Mouse (Mus musculus): ENCODE measurements around the gene Zdhhc9.

Zdhhc9 gene

DNA sequence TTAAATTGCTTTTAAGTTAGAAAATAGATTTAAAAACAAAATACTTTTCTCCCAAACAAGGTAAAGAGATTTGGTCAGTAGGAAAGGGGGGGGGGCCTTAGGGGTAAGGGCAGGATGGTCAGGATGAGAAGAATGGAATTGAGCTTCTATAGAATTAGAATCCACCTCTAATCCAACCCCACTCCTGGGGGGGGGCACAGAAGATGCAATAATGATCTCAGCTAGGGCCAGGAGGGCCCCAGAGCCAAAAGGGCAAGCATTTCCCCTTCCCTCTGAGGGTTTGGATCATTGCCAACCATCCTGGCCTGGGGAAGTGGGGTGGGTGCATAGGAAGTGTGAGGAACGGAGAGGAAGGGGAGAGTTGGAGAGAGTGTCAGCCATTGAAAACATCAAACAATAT is 38.3 kb downstream of the Zdhhc9 start:
- no peak for DNase-seq

DNA sequence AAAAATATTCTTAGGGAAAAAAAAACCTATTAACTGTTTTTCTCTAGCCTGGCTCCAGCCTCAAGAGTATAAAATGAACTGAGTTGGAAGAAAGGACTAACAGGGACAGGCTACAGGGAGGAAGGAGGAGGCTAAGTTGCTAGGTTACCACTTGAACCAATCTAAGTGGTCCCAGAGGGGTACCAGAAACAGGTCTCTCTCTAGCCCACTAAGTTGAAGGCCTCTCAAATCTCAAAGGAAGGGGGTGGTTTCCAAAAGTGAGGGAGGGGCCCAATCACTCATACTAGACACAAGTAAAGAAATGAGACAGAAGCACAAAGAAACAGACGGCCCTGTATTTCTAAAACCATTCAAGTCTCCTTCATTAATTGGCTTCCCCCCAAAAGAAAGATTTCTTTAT is 38.8 kb downstream of the Zdhhc9 start:
- no peak for DNase-seq

DNA sequence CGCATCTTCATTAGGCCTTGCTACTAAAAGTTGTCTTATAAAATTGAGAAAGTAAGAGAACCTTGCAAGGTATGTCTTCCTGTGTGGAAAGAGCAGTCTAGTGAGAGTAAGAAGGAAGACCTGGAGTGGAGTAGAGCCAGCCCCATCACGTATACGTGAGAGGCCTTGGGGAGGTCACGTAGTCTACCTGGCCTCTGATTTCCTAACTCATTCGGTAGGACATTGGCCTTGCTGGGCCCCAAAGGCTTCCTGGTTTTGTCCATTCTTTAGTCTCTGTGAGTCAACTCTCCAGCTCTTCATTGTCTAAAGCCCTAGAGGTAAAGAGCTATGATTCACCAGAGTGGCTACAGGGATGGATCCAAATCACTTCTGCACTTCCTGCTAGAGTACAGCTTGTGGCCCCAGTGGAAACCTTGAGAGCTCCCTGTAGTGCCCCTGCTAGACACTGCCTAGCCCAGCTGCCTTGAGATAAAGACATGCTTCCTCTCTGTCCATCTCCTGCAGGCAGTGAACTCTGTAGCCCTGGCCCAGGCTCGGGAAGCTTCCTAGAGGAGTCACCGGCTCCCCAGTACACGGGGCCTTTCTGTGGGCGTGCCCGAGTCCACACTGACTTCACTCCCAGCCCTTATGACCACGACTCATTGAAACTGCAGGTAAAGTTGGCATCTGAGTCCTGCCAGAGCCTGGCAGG is 50.3 kb downstream of the Zdhhc9 start:
- DNase-seq, result no peak

DNA sequence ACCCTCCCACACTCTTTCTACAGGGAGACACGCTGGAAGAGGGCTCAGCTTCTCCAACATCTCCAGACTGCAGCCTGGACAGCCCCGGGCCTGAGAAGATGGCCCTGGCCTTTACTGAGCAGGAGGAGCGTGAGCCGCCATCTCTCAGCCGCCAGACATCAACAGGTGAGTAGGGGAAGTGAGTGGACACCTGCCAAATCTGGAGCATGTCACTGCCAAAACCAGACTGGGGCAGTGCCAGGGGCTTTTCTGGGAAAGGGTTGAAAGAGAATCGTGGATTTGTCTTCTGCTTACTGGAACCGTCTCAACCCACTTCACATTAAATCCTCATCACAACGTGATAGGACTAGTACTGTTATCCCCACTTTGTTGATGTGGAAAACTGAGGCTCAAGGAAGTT is 51.3 kb downstream of the Zdhhc9 start:
- no peak for DNase-seq

DNA sequence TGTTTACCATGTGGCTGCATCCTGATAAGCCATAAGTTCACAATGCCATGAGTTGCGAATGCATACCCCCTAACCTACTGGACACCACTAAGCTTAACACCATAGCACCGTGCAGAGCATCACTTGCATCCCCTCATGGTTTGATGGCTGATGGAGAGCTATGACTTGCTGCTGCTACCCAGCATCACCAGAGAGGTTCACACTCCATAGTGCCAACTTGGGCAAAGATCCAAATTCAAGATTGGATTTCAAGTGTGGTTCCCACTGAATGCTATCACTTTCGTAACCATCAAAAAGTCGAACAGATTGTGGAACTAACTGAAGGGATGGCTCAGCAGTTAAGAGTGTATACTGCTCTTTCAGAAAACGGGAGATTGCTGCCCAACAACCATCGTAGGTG is 53.2 kb downstream of the Zdhhc9 start:
- no peak for DNase-seq

DNA sequence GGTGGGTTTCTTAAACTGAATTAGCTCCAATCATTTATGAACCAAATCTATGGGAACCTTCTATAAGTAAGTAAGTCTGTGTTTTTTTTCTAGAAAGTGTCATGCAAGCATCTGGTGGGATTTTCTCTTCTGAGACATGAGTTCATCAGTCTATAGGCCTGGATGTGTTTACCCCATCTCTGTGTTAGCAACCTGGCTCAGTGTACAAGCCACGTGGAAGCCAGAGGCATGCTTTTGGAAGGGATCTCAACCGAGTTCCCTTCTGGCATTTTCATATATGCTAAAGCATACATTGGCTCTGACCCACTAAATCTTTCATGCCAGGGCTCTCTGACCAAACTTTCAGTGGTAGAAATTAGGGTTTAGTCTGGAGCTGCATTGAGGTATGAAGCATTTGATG is 54.7 kb downstream of the Zdhhc9 start:
- no peak for DNase-seq

DNA sequence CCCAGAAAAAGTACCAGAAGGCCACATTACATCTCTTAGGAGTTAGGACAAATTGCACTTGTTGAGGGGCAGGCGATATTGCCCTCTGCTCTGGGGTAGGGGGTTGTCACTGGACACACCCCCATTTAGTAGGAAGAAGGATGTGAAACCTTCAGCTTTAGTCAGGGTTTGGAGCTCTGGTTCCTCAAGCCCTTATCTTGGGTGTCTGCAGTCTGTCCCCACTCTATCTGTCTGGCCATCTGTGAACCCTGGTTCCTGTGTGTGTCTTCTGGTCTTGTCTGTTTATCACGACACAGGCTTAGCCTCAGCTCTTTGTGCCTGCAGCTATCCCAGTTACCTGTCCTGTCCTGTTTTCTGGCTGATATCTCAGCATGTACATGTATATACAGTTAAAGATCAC is 55.3 kb downstream of the Zdhhc9 start:
- peak; percentile 66 for DNase-seq

DNA sequence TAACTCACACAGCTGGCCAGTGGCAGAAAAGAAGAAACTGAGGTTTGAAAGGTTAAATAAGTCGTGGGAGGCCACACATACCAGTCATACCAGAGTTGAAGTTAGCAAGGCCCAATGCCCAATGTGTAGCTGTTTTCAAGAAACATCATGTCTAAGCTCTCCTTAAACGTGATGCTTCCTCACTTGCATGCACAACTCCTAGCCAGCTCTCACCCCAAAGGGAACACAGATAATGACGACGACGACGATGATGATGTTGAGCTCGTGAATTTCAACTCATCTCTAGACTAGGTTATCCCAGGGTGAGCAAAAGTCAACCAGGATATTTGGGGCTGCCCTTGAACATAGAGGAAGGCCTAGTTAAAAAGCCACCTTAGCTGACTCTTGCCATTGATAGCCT is 56.6 kb downstream of the Zdhhc9 start:
- DNase-seq, result no peak

DNA sequence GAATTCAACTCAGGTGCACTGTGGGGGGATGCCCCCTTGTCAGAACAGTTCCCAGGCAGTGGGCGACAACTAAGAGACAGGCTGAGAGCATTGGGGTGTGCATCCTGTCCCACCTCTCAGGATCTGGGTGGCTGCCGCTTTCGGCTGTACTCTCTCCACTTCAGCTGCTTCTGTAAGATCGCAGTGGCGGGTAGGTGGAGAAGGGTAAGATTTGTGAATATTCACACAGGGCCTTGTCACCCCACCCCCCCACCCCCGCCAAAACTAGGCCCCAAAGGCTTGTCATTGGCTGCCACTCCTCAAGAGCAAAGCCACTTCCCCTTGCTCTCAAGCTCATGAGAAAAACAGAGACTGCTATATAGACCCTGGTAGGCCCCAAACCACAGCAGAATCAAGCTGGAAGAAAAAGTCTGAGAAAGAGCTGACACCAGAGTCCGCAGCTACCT is 60.9 kb downstream of the Zdhhc9 start:
- no peak for DNase-seq

DNA sequence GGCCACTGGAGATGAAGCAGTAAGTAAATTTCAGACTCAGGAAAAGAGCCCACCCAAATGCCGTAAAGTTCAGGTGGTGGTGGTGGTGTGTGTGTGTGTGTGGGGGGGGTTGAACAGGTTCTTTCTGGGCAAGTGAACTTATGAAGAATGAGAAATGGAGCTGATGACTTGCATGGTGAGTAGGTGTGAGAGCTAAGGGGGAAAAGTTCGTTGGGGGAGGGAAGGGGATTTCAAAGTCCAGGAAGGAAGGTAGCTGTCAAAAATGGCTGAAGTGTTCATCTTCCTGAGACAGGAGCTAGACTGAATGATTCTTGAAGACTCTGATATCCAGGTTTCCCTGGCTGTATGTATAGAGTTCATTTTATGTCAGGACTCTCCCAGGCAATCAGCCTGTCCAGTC is 61.5 kb downstream of the Zdhhc9 start:
- no peak for DNase-seq

DNA sequence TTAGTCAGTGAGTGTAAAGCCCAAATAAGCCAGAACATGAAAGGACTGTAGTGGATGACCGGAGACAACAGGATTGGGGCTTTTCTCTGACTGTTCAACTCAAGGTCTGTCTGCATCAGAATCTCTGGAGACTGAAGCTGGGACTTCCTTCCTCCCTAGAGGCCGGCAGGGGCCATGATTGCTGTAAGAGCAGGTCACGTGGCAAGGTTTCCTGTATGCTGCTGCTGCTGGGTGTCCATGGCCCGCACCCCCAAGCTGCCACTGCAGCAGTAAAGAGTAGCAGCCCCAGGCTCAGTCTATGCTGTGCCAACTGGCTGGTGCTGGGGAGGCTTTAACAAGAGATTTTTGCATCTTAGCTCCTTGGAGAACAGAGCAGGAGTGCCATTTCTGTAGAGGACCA is 62.4 kb downstream of the Zdhhc9 start, which contains the start of gene Sash3:
Gene Sash3 (plus strand): TSS at position 175 of the 400 bp plus-strand sequence.
- peak; percentile 43 for DNase-seq

DNA sequence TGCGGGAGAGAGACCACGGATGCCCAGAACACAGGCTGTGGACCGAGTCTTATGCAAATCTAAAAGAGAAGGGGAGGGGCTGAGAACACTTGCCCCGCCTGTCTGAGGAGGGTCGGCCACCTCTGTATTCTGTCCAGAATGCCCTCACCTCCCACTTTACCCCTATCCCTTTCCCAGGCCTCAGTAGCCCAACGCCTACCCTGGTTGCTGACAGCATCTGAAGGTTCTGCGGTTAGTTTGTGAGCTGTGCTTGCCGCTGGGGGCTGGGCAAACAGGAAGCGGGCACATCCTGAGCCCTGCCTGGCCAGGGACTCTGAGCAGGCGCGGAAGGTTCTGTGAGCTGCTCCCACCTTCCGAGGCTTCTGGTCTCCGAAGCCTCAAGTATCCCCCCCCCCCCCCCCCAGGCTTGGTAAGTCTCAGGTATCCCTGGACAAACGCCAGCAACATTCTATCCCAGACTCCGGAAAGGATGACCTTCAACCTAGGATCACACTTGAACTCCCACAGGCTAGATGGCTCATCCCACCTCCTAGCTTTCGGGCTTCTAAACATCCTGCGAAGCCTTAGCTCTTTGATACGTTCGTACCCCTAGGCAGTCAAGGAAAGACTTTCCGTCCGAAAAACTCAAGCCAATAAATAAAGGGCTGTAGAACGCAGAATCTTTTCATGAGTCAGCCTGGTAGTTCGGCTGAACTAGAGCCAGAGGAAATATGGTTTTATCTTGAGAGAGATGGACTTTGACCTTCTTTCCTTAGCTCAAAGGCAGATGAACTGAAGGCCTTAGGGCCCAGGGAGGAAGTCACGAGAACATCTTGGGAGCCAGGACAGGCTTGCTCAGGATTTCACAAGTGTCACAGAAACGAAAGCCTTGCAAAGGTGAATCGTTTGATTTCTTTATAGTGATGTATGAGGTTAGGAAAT is 65.0 kb downstream of the Zdhhc9 start:
- DNase-seq, result peak; percentile 56

DNA sequence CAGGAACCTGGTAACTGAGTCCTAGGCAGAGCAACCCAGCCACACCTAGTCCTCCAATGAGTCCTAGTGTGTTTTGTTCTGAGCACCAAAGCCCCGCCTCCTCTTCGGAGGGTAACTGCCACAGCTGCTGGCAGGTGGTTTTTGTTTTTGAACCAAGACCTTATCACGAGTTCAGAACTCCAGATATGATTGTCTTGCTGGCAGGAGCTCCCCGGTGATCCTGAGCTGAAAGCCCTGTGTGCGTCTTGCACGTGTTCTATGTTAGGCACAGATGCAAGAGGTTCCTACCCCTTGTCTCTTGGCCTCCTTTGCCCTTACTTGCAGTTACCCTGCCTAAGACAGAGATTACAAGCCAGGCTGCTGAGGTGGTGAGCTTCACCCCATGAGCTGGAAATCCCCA is 67.2 kb downstream of the Zdhhc9 start:
- DNase-seq, result no peak

DNA sequence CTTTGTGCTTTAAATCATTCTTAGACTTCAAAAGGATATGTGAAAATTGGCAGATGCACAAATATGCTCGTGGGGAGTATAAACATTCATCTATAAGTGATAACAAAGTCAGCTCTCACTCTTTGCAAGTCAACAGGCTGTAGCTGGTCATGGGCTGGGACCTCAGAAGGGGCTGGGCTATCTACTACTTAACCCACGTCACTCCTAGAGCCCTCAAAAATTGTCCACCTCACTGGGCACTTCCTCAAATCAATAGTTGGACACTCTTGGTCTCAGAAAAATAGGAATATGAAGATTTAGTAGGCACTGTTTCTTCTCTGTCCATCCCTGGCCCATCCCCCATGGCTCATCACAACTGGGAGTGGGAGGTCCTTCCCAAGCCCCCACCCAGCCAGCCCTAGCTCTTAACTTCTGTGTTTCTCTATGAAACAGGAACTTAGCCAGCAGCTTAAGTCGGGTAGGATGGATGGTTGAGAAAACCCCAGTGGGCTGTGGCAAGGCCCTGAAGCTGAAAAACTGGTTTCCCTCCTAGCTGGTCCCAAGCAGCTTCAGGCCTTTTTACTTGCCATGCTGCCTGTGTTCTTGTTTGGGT is 68.3 kb downstream of the Zdhhc9 start:
- DNase-seq, result no peak

DNA sequence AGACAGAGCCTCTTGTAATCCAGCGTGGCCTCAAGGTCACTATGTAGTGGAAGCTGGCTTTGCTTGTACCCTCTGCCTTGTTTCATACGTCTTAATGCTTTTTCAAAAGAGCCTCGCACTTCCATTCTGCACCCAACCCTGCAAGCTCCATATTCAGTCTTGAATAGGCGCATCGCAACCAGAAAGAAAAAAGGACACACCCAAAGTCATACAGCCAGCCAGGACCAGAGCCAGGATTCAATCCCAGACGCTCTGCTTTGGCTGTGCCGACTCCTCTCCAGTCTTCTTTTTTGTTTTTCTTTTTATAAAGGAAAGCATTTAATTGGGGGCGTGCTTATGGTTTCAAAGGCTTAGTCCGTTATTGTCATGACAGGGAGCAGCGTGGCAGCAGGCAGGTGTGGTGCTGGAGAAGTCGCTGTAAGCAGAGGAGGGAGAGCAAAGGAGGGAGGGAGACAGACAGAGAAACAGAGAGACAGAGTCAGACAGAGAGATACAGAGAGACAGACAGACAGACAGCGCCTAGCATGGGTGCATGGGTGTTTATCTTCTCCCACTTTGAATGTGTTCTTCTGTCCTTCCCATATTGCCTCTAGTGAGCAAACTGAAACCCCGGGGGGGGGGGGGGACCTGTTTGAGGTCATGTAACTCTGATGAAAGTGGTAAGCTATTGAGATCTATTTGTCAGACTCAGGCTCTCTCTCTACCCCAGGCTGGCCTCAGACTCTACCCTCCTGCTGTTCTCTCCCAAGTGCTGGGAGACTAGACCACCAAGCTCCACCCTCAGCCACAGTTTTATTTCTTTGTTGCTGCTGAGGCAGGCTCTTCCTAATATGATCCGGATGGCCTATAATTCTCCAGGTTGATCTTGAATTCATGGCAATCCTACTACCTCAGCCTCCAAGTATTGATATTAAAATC is 69.1 kb downstream of the Zdhhc9 start:
- DNase-seq, result no peak

DNA sequence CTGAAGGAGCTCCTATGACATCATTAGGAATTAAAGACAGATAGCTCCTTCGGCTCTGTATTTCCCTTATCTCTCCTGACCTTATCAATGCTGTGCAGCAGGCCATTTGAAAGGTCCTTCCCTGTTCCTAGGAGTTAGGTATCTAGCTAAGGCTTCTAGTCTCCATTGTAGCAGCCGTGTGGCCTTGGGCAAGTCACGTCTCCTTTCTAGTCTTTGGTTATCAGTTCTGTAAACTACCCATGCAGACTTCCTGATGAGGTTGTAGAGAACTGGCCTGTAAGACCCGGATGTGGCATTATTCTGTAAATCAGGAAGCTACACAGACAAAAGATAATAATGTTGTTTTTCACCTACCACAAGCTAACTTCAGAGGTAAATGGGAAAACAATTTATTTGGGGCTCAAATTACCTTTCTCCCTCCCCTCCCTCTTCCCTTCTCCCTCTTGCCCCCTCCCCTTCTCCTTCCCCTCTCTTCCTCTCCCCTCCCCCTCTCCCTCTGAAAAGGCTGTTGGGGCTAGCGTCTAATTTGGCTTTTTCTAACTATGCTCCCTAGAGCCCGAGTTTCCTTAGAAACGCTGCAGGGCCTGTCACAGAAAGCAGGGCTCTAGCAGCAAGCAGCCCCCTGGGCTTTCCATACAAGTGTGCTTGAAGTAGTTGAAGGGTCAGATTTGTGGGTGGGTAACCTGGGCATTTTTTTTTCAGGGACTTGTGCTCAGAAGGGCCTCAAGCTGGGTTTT is 70.0 kb downstream of the Zdhhc9 start:
- DNase-seq, result peak; percentile 49

DNA sequence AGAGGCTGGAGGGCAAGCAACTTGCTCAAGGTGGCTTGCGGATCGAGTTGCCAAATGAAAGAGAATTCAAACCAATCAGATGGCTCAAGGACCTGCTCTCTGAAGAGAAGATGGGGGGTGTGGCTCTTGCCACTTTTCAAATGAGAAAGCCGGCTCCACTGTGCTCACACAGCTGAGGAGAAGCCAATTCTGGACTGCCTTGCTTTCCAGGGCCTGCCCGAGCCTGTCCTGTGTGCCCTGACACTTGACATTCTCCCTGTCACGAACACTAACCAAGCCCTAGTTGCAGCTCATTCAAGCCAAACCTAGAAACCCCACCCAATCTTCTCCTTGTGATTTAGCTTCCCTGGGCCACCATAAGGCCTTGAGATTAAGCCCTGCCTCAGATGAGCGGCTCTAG is 70.7 kb downstream of the Zdhhc9 start:
- no peak for DNase-seq

DNA sequence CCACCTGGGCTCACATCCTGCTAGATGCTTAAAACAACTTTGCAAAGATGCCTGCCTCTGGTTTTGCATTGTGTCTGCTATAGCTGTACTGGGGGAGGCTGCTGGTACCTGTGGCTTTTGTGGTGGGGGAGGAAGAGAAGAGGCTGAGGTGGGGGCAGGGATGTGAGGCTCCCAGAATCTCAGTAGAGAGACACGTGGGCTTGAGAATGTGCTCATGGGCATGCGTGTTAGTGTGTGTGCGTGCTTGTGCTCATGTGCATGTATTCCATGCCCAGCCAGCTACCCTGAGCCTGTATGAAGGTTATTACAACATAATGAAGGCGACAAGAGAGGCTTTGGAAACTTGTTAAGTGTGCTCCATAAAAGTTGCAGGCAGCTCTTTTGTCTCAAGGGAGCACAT is 71.7 kb downstream of the Zdhhc9 start:
- no peak for DNase-seq

DNA sequence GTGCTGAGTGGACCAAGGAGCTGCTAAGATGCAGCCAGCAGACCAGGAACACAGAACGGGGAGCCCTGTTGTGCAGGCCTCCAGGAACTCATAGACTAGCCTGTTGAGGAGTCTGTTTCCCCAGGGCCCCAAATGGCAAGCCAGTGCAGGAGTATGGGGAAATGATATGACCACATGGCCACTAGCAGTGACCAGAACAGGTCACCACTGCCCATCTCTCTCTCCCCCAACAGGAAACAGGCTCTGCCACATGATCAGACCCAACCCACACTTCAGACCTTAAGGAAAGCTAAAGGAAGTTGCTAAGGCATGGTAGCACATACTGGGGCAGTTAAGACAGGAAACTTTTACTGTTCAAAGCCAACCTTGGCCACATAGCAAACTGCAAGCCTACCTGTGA is 79.5 kb downstream of the Zdhhc9 start:
- no peak for DNase-seq

DNA sequence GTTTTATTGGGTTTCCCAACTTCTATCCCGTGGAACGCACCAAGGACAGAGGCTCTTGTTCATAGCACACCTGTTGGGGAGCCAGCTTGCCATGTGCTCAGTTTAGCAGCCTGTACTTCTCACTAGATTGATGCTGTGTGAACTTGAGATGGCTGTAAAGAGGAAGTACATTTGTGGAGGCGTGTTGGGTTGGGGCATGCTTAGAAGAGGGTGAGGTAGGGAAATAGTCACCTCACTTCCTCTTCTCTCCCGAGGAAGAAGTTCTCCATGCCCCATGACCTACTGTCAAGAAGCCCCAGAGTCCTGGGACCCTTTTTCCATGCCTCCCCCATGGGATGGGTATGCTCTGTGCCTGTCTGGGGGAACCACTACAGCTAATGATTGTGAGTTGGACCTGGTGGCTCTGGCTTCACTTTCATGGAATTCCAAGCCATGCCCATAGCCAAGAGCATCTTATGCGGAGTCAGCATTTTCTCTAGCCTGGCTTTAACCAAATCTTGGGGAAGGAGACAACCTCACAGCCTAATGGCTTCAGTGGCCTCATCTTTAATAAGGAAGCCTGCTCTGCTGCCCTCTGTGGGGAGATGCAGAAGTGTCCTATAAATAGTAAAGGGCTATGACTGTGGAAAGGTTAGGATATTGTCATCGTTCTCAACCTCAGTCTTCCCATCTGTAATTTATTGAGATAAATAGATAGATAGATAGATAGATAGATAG is 81.0 kb downstream of the Zdhhc9 start:
- DNase-seq, result no peak

DNA sequence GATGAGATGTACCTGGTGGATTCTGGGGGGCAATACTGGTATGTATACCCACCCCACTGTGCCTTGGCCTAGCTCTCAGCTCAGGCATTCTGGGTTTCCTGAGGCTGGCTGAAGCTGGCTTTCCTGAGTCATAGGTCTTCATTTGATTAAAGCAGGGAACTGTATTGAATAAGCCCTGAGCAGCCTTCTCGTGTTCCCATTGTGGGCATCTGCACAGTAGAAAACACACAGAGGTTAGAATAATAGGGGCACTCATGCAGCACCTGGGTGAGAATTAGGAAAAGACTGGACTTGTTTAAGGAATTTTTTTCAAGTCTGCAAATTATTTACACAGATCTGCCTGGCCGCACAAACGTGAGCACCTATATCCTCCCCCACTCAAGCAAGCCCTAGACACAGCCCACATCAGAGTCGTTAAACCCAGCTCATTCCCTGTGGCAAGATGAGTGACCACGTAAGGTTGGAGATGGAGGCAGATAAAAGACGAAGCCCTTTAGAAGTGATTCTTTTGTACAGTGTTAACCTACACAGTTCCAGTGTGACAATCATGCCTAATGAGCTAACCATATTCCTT is 81.7 kb downstream of the Zdhhc9 start:
- DNase-seq, result no peak

All from liver (tissue).